Mouse (Mus musculus) lung, postnatal 25 days (tissue): ENCODE measurements around the gene Serpinb9e.
A peak's percentile ranks its signal among the peaks of the same experiment; 100 is the strongest.
"Not testable (repeated sequence)": the region's sequence is repeated elsewhere in the genome, so short reads cannot be mapped to it uniquely, and the experiment has no call there.

ENCODE experiments used
- DNase-seq: peaks from one replicate; pipeline ENCODE4 v3.0.0; 2022; ENCODE audit warnings: low spot score

The Serpinb9e gene

DNA sequence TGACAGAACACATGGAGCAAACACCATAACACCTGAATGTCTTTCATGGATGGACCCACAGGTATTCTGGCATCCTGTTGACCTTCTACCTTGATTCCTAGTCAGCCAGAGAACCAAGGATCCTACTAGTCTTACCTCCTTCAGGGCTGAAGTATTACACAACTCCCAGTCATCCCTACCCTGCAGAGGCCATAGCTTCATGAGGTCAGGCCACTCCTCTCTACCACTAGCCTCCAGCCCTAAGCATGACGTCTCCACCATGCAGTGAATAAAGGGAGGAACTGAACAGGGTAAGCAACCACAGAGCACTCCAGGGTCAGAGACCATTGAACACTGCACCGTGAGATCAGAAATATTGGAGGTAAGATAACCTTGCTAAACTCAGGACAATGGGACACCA is at the start of gene Serpinb9e:
Serpinb9e (plus strand) TSS at position 301 of the 400 bp plus-strand sequence.
- not testable (repeated sequence) for DNase-seq

DNA sequence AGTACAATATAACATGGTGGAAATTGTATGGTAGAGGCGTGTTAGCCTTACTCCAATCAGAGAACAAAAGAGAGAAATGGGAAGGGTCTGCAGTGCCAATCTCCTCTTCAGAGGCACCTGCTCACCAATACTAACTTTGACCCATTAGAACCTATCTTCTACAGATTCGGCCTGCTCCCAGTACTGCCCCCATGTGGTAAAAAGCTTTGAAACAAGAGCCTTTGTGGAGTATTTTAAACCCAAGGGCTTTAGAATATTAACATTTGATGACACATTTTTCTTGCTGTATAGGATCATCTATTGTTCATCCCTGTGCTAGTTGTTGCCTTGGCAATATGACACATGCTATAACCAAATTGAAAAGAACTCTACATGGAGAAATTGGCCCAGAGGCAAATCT is 49.7 kb upstream of the Serpinb9e start:
- DNase-seq = peak; percentile 2

DNA sequence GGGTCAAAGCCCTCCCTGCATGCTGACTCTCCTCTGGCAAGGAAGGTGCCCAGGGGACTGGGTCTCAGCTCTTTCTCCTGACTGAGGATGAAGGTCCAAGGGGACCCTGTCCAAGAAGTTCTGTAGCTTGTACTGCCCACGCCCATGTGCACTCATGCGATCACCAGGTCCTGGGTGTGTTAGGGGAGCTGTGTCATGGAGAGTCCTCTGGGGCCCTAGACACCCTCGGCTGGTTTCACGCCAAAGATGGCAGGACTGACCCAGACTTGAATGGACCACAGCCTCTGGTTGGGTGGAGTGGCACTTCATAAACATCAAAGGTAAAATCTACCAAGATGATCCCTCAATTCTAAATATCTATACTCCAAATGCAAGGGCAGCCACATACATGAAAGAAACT is 59.2 kb downstream of the Serpinb9e start:
- not testable (repeated sequence) for DNase-seq
